Mouse (Mus musculus): ENCODE measurements around the gene Inpp4b. TPM values are rescaled to one million over a fixed set of nuclear protein-coding genes. Genes with fewer than 3 reads are reported as not detected.

The Inpp4b gene
- polyA plus RNA-seq (2015; fragmentation: Nextera tagmentation; extraction: Ambion mirVana): 9.9 and 10.6 TPM in 2 replicates

- Histone ChIP-seq H3K27me3 (replicated peaks) (no peaks in the 10 kb centered on the region), H3K9me3 (peaks cover 2% of the 10 kb centered on the region; the same call in 1 of the 2 replicates), H3K4me1 (peaks cover 10% of the 10 kb centered on the region; the same call in 1 of the 2 replicates), H3K9ac (peak within 1 kb of the TSS; percentile 65), H3K36me3 (replicated peaks) (no peaks in the 10 kb centered on the region), H3K4me2 (peak within 1 kb of the TSS; percentile 94), H3K4me3 (peak within 1 kb of the TSS; percentile 70), H3K27ac (peak within 1 kb of the TSS; percentile 77)
- under 1% methylated on average over 46 of the region's 46 CpGs for WGBS
- ATAC-seq (replicated peaks): peak; percentile 89
These were observed at the start of gene Inpp4b for GRCm38 (mm10) chr8:81342236-81342998. TSS of gene Inpp4b (plus strand) at chr8:81342556.

- ATAC-seq (replicated peaks): no peak
- 61% methylated on average over 2 of the region's 2 CpGs for WGBS
- H3K9me3 ChIP-seq: peaks cover 2% of the 10 kb centered on the region; the same call in 1 of the 2 replicates
- no peak overlapping the region for H3K4me3 ChIP-seq
- no peaks in the 10 kb centered on the region for H3K36me3 ChIP-seq (replicated peaks)
- H3K4me1 ChIP-seq: no peaks in the 10 kb centered on the region
- H3K27ac ChIP-seq: no peak overlapping the region
- no peak overlapping the region for H3K9ac ChIP-seq
- H3K27me3 ChIP-seq (replicated peaks): no peaks in the 10 kb centered on the region
- H3K4me2 ChIP-seq: no peak overlapping the region
These were observed 7.1 kb upstream of the Inpp4b start for GRCm38 (mm10) chr8:81335250-81335649.

- peak overlapping the region; percentile 94 for H3K4me2 ChIP-seq
- peaks cover 10% of the 10 kb centered on the region; the same call in 1 of the 2 replicates for H3K4me1 ChIP-seq
- no peaks in the 10 kb centered on the region for H3K27me3 ChIP-seq (replicated peaks)
- no peak overlapping the region for H3K27ac ChIP-seq
- ATAC-seq (replicated peaks): peak; percentile 8; the same call in 1 of the 2 replicates
- H3K36me3 ChIP-seq (replicated peaks): no peaks in the 10 kb centered on the region
- H3K9me3 ChIP-seq: peaks cover 2% of the 10 kb centered on the region; the same call in 1 of the 2 replicates
- WGBS: 48% methylated on average over 5 of the region's 5 CpGs
- peak overlapping the region; percentile 65 for H3K9ac ChIP-seq
- H3K4me3 ChIP-seq: peak overlapping the region; percentile 70
These were observed 1.2 kb upstream of the Inpp4b start for GRCm38 (mm10) chr8:81341191-81341590.

GRCm38 (mm10) chr8:81341591-81342235, 643 bp upstream of the Inpp4b start:
- peak; percentile 87 for ATAC-seq (replicated peaks)
- peak overlapping the region; percentile 94 for H3K4me2 ChIP-seq
- no peaks in the 10 kb centered on the region for H3K36me3 ChIP-seq (replicated peaks)
- under 1% methylated on average over 19 of the region's 23 CpGs for WGBS
- H3K27me3 ChIP-seq (replicated peaks): no peaks in the 10 kb centered on the region
- H3K4me3 ChIP-seq: peak overlapping the region; percentile 70
- peaks cover 2% of the 10 kb centered on the region; the same call in 1 of the 2 replicates for H3K9me3 ChIP-seq
- peak overlapping the region; percentile 65 for H3K9ac ChIP-seq
- peaks cover 10% of the 10 kb centered on the region; the same call in 1 of the 2 replicates for H3K4me1 ChIP-seq
- peak overlapping the region; percentile 77 for H3K27ac ChIP-seq

- peak overlapping the region; percentile 65 for H3K9ac ChIP-seq
- H3K9me3 ChIP-seq: peaks cover 2% of the 10 kb centered on the region; the same call in 1 of the 2 replicates
- no peaks in the 10 kb centered on the region for H3K36me3 ChIP-seq (replicated peaks)
- 29% methylated on average over 3 of the region's 3 CpGs for WGBS
- H3K27me3 ChIP-seq (replicated peaks): no peaks in the 10 kb centered on the region
- H3K4me3 ChIP-seq: peak overlapping the region; percentile 70
- no peak; the same call in 1 of the 2 replicates for ATAC-seq (replicated peaks)
- H3K4me1 ChIP-seq: peaks cover 10% of the 10 kb centered on the region; the same call in 1 of the 2 replicates
- peak overlapping the region; percentile 94 for H3K4me2 ChIP-seq
- H3K27ac ChIP-seq: peak overlapping the region; percentile 77
These were observed 595 bp downstream of the Inpp4b start for GRCm38 (mm10) chr8:81342999-81343302.

GRCm38 (mm10) chr8:81345170-81345697, 2.9 kb downstream of the Inpp4b start:
- peak overlapping the region; percentile 27 for H3K4me2 ChIP-seq
- H3K4me1 ChIP-seq: peaks cover 10% of the 10 kb centered on the region; the same call in 1 of the 2 replicates
- no peak for ATAC-seq (replicated peaks)
- H3K4me3 ChIP-seq: no peak overlapping the region
- H3K9ac ChIP-seq: no peak overlapping the region
- H3K27ac ChIP-seq: no peak overlapping the region
- H3K36me3 ChIP-seq (replicated peaks): no peaks in the 10 kb centered on the region
- no peaks in the 10 kb centered on the region for H3K27me3 ChIP-seq (replicated peaks)
- 90% methylated on average over 2 of the region's 2 CpGs for WGBS
- no peaks in the 10 kb centered on the region for H3K9me3 ChIP-seq

GRCm38 (mm10) chr8:81349452-81349851, 7.1 kb downstream of the Inpp4b start:
- WGBS: 88% methylated on average over 1 of the region's 1 CpGs
- H3K9me3 ChIP-seq: no peaks in the 10 kb centered on the region
- H3K9ac ChIP-seq: no peak overlapping the region
- H3K4me2 ChIP-seq: no peak overlapping the region
- no peaks in the 10 kb centered on the region for H3K36me3 ChIP-seq (replicated peaks)
- H3K4me3 ChIP-seq: no peak overlapping the region
- H3K4me1 ChIP-seq: no peaks in the 10 kb centered on the region
- no peaks in the 10 kb centered on the region for H3K27me3 ChIP-seq (replicated peaks)
- H3K27ac ChIP-seq: no peak overlapping the region
- ATAC-seq (replicated peaks): no peak

- Histone ChIP-seq H3K9ac (no peak overlapping the region), H3K4me1 (no peaks in the 10 kb centered on the region), H3K9me3 (no peaks in the 10 kb centered on the region), H3K27me3 (replicated peaks) (no peaks in the 10 kb centered on the region), H3K36me3 (replicated peaks) (no peaks in the 10 kb centered on the region), H3K4me3 (no peak overlapping the region), H3K4me2 (no peak overlapping the region), H3K27ac (no peak overlapping the region)
- ATAC-seq (replicated peaks): no peak
- WGBS: 88% methylated on average over 5 of the region's 5 CpGs
These were observed 11.1 kb downstream of the Inpp4b start for GRCm38 (mm10) chr8:81353460-81353859.

- Histone ChIP-seq H3K9ac (no peak overlapping the region), H3K36me3 (replicated peaks) (no peaks in the 10 kb centered on the region), H3K27me3 (replicated peaks) (no peaks in the 10 kb centered on the region), H3K27ac (no peak overlapping the region), H3K9me3 (no peaks in the 10 kb centered on the region), H3K4me3 (no peak overlapping the region), H3K4me2 (no peak overlapping the region), H3K4me1 (no peaks in the 10 kb centered on the region)
- ATAC-seq (replicated peaks): no peak
- WGBS: 88% methylated on average over 6 of the region's 6 CpGs
These were observed 15.8 kb downstream of the Inpp4b start for GRCm38 (mm10) chr8:81358108-81358507.

- 62% methylated on average over 2 of the region's 2 CpGs for WGBS
- no peak overlapping the region for H3K9ac ChIP-seq
- ATAC-seq (replicated peaks): no peak
These were observed 18.2 kb downstream of the Inpp4b start for GRCm38 (mm10) chr8:81360518-81360917.

GRCm38 (mm10) chr8:81361162-81361561, 18.8 kb downstream of the Inpp4b start:
- no peaks in the 10 kb centered on the region for H3K36me3 ChIP-seq (replicated peaks)
- no peak overlapping the region for H3K27ac ChIP-seq
- H3K4me1 ChIP-seq: no peaks in the 10 kb centered on the region
- no peaks in the 10 kb centered on the region for H3K27me3 ChIP-seq (replicated peaks)
- no peak overlapping the region for H3K4me2 ChIP-seq
- no peak overlapping the region for H3K9ac ChIP-seq
- WGBS: 89% methylated on average over 2 of the region's 2 CpGs
- no peak overlapping the region for H3K4me3 ChIP-seq
- no peaks in the 10 kb centered on the region for H3K9me3 ChIP-seq
- ATAC-seq (replicated peaks): no peak

More at GRCm38 (mm10) chr8:81360518-81360917, 18.2 kb downstream of the Inpp4b start:
- Histone ChIP-seq H3K4me2 (no peak overlapping the region), H3K36me3 (replicated peaks) (no peaks in the 10 kb centered on the region), H3K27me3 (replicated peaks) (no peaks in the 10 kb centered on the region), H3K27ac (no peak overlapping the region), H3K4me3 (no peak overlapping the region), H3K9me3 (no peaks in the 10 kb centered on the region), H3K4me1 (no peaks in the 10 kb centered on the region)

- no peaks in the 10 kb centered on the region for H3K36me3 ChIP-seq (replicated peaks)
- 59% methylated on average over 5 of the region's 5 CpGs for WGBS
- H3K9ac ChIP-seq: no peak overlapping the region
- no peak overlapping the region for H3K27ac ChIP-seq
- H3K9me3 ChIP-seq: no peaks in the 10 kb centered on the region
- no peaks in the 10 kb centered on the region for H3K27me3 ChIP-seq (replicated peaks)
- H3K4me2 ChIP-seq: no peak overlapping the region
- ATAC-seq (replicated peaks): no peak
- H3K4me1 ChIP-seq: no peaks in the 10 kb centered on the region
- no peak overlapping the region for H3K4me3 ChIP-seq
These were observed 28.3 kb downstream of the Inpp4b start for GRCm38 (mm10) chr8:81370607-81371006.

All from midbrain, embryonic 15.5 days (tissue).